Mouse (Mus musculus): ENCODE data around the gene Olfr463.

GRCm38 (mm10) chr11:87892168-87892567 is 5.0 kb downstream of the Olfr463 start, which contains the start of gene Olfr462:
- TF ChIP-seq CTCF (conservative IDR thresholded peaks at IDR 0.05; ENCODE audit: insufficient read depth, insufficient read length, low read depth, low read length) (no peak), POLR2A (IDR thresholded peaks at IDR 0.05; ENCODE audit: low read depth, low read length) (no peak)

All from kidney, adult 2 months (tissue).